Mouse (Mus musculus): ENCODE measurements at regions not wholly inside any gene's neighbourhood (a gene's known extent, or its start where the extent isn't known, plus 50 kb on each side); places are given as distances from the start of the nearest gene placed in this dataset.
"Not testable (repeated sequence)": the region's sequence is repeated elsewhere in the genome, so short reads cannot be mapped to it uniquely, and the experiment has no call there.

DNA sequence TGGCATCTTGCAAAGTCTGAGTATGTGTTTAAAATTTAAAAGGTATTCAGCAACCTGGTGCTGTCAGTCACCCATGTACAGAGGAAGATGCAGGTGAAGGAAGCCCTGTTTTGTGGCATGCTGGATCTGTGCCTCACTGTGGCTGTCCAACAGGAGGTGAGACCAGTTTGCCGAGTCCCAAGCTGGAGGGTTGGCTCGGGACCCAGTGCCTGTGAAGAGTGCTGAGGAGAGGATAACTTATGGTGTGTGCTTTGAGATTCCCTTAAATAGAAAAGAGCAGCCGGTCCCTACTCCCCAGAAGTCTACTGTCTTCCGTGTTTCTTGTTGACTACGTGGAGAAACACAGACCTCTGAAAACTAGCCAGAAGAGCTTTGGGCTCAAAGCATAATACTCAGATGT is 396.3 kb upstream of the Id2 start:
- in situ Hi-C loops (cut with MboI; ENCODE audit: low sequenced_read_pairs): no loop called here

DNA sequence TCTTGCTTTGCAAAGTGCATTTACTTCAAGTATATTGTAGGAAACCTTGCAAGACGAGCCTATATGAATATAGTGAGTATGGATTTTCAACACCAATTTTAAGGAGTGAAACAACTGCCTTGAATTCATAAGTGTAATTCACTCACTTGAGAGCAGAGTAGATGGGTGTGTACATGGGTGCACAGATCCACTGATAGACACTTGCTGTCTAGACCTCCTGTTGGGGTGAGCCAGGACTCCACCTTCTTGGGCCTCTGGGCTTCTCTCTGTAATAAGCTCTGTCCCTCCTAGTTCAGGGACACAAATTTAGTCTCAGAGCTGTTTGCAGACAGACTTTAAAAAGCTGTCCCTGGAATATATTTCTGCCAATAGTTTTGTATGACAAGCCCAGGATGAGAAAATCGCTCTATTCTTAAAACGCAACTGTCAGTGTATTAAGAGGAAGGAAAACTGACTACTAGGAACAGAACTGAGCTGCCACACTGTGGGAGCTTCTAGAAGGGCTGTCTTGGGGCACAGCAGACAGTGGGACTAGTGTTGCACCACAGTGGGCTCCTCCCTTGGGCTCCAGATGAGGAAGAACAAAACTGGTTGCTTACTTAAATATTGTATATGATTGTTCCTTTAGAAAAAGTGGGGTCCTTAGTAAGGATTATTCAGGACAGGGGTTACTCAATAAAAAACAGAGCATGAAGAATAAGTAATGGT is 395.7 kb upstream of the Id2 start:
- in situ Hi-C loops (cut with MboI; ENCODE audit: low sequenced_read_pairs): no loop called here

DNA sequence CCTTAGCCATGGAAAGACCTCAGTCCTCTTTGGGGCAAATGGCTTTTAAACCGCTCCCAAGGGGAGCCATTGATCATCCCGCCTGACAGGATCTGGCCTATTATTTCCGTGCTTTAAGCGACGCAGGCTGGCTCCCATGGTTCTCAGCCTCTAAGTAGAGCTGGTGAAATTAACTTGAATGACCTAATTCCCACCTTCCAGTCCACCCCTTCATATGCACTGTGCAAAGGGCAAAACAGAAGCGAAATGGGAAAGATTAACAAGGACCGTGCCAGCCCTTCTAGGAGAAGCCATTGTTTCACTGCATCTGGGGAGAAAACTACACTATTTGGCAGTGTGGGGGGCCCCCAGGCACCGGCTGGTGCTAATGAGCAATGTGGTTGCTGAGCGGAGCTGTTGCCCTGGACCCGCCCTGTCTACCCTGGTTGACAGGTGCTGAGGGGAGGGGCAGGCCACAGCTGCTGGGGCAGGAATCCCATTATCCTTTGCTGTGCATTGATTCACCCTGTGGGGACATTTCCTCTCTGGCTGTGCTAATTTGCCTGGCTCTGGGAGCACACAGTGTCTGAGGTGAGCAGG is 378.3 kb upstream of the Id2 start:
- in situ Hi-C loops (cut with MboI; ENCODE audit: low sequenced_read_pairs): no loop called here

DNA sequence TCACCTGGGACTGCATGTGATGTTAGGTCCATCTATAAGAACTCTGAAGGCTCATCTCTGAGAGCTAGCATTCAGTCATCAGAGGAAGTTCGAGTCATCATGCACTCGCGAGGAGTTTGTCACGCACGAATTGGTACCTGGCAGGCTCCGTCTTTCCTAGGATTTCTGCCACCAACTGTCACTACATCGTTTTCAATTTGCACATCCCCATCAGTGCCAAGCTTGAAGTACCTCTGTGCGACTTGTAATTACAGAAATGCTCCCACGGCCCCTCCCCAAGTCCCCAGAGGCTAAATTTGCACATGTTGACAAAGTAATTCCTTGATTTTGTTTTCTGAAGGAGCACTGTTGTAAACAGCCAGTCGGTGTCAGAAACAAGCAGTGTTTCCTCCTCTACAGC is 372.2 kb upstream of the Id2 start:
- in situ Hi-C loops (cut with MboI; ENCODE audit: low sequenced_read_pairs): no loop called here

DNA sequence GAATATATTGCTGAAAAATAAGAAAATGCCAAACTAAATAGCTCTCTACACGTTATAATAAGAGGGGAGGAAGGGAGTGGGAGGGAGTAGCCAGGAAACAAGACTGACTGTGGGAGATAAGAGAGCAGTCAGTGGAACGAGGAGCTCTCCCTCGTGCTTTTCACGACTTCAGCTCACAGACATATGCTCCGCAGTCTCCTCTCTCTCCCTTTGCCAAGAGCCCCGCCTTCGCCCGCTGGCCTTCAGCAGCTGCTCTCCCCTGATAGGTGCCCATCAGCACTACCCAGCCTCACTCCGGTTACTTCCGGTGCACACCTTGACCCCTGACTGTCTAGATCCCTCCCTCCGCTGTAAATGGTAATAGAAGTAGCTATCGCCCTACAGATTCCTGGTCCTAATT is 370.8 kb upstream of the Id2 start:
- in situ Hi-C loops (cut with MboI; ENCODE audit: low sequenced_read_pairs): no loop called here

DNA sequence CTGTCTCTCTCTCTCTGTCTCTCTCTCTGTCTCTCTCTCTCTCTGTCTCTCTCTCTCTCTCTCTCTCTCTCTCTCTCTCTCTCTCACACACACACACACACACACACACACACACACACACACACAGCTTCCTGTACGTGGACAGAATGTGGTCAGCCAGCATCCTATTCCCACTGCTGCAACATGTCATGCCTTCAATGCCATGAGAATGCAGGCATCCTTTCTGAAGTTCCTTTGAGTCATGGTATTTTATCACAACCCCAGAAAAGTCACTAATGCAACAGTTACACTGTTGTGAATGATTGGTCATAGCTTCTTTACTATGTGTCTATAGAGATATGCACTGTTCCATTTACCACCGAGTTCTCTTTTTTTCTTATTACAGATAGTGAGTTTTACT is 365.8 kb upstream of the Id2 start:
- in situ Hi-C loops (cut with MboI; ENCODE audit: low sequenced_read_pairs): not testable (repeated sequence)

DNA sequence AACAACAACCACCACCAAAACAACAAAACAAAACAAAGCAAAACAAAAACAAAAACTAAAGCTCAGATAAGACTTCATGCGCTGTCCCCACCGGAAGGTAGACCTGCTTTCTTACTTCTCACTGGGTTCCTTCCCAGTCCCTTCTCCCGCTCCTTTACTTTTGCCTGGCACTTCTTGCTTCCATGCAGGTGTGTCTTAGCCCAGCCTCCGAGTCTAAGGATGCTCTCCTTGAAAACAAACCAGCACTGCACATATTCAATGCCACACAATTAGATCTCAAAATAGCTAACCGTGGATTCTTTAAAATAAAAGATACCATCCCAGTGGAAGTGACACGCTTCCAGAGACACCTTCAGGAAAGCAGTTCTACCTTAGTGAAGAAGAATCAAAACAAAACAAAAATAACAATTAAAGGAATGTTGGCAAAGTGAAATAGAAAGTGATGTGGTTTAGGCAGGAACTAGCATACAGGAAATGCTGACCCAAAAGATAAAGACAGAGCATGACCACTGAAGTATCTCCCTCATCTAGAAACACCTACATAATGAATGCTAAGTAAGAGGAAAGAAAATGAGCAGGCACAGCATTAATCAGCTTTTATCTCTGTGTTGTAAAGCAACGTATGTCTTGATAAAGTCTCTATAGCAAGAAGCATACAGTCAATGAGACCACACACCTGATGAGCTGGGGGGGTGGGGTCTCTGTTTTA is 358.5 kb upstream of the Id2 start:
- in situ Hi-C loops (cut with MboI; ENCODE audit: low sequenced_read_pairs): no loop called here

DNA sequence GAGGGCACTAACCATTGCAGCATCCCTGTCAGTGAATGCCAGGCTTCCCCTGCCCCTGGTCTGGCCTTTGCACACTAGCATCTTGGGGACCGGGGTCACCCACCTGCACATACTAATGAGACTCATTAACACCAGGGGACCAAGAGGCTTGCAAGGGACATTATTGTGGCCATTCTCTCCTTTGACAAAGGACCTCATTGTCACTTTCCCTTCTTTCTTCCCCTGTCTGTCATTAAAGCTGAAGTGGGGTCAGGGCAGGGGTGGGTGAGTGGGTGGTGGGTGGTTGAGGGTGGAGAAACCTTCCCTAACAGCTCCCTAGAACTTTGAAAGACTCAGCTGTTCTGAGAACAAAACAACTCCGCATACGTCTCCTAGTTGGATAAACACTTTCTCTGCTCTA is 356.4 kb upstream of the Id2 start:
- in situ Hi-C loops (cut with MboI; ENCODE audit: low sequenced_read_pairs): no loop called here

DNA sequence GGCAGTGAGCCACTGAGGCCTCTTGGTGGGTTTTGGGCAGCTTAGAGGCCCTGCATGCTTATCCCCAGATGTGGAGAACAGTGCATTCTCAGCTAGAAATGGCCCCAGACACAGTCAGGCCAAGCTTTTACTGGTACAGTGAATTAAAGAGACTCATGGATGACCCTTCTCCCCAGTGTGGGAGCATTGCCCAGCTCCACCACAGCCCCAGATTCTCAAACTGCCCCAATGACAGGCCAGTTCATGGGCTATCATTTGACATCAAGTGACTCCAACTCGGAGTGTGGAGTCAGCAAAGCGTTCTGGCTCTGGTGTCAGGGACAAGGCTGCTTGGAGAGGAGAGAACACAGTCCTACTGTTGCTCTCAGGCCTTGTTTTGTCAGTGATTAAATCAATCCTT is 354.2 kb upstream of the Id2 start:
- in situ Hi-C loops (cut with MboI; ENCODE audit: low sequenced_read_pairs): no loop called here

DNA sequence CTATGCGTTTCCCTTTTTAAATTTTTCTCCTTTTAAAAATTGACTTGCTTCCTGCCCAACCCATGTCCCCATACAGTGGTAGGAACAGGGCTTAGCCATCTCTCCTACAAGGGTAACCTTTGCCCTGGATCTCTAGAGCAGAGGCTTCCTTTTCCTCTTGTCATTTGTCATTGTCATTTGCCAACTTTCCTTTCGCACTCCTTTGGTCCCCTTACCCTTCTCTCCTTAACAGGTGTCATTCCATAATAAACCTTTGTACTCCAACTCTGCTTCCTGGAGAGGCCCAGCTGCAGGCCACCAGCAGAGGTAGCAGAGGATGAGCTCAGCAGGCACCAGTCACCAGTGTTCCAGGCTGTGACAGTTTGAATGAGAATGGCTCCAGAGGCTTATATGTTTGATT is 347.4 kb upstream of the Id2 start:
- in situ Hi-C loops (cut with MboI; ENCODE audit: low sequenced_read_pairs): no loop called here

DNA sequence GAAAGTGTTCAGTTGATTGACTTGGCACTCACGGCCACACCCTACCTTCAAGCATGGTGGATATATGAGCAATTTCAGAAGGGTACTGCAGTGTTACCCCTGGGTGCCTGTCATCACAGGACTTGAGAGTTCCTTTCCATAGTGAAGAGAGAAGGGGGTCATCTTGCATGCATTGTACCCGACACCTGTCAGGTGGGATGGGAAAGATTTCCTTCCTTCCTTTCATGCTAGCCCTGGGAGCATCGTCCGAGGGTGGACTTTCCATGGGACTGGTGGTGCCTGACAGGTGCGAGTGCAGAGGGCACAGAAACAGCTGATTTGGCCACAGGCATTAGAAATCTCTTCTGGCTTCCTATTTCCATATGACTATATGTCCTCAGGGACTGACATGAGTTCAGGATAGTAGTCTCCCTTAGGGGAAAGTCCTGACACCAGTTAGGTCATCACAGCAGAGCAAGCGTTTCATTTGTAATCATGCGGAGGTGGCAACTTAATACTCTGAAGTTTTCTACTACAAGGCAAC is 342.1 kb upstream of the Id2 start:
- in situ Hi-C loops (cut with MboI; ENCODE audit: low sequenced_read_pairs): no loop called here

DNA sequence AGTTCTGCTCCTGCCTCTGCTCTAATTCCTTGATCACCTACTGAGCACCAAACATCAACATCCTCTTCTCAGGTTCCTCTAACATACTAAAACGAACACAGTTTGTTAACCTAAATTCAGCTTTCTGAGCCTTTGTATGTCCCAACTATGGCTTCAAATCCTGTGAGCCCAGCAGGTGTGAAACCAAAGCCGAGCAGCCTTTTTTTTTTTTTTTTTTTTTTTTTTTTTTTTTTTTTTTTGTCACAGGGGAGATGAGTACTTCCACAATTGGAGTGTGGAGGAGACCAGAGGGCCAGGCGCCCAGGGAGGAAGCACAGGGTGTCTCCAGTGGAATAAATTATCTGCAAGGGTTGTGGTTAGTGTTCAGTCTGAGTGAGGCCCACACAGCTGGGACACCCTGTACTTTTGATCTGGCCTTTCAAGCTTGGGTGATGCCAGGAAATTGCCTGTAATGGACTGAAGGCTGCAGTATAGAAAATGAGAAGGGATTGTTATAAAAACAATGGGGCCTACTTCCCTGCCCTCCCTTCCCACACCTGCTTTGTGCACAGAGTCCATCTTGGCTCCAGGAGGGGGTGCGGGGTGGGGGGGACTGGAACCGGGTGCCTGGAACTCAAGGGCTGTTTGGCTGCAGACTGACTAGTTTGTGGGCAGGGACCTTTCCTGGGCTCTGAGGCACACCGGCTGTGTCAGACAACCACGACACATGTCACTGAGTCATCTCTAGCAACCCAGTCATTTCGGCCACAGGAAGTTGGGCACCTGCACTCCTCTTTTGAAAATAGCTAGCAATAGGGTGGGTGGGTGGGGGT is 341.5 kb upstream of the Id2 start:
- in situ Hi-C loops (cut with MboI; ENCODE audit: low sequenced_read_pairs): no loop called here

DNA sequence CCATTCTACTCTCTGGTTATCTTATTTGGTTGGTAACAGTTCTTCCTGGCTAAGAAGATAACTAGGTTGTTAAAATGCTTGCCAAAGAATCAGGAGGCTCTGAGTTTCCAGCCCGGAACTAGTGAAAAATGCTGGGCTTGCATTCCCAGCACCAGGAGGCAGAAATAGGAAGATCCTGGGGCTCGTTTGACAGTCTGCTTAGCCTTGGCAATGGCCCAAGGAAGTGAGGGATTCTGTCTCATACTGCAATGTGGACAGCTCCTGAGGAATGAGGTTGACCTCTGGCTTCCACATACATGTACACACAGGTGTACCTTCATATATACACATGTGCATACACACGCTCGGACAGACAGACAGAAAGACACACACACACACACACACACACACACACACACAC is 340.6 kb upstream of the Id2 start:
- in situ Hi-C loops (cut with MboI; ENCODE audit: low sequenced_read_pairs): no loop called here

DNA sequence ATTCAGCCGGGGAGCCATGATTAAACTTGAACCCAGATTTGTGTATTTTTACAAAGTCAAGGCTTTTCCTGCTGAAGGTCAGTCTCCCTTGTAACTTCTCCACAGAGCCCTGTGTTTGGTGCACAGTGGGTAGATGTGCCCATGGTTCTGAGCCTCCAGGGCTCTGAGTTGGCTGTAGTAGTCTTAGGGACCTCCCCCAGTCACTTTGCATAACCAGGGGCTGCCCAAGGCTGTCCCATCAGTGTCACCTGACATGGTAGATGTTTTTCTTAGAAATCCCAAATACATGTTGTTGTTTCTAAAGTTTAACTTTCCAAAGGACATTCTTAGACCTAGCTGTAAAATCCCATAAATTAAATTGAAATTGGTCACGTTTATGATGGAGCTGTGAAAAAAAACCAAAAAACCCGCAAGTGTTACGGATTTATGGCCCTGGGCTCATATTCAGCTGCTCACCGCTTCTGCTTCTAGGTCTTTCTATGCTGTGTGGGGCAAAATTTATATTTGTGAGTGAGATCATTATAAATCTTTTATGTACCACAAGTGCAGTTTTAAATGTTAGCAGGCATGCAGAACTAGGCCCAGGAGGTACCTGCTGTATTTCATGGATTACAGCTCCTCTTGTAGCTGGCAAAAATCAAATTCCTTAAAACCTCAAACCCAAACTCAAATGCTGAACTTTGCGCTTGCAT is 339.4 kb upstream of the Id2 start:
- in situ Hi-C loops (cut with MboI; ENCODE audit: low sequenced_read_pairs): no loop called here

DNA sequence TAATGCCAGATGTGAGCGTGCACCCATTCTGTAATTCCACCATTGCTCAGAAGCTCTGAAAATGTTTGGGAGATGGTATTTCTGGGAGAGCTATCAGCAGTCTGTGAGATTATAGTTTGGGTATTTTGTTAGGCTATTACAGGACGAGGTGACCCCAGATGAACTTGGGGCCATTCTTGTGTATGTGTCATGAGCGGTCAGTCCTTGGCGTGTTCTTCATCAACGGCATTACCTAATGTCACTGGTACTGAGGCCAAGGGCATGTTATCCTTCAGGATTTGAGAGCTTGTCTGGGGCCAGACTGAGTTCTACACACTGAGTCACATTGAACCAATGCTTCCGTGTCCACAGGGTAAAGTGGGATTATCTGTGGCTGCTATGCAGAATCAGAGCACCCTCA is 335.9 kb upstream of the Id2 start:
- in situ Hi-C loops (cut with MboI; ENCODE audit: low sequenced_read_pairs): no loop called here

DNA sequence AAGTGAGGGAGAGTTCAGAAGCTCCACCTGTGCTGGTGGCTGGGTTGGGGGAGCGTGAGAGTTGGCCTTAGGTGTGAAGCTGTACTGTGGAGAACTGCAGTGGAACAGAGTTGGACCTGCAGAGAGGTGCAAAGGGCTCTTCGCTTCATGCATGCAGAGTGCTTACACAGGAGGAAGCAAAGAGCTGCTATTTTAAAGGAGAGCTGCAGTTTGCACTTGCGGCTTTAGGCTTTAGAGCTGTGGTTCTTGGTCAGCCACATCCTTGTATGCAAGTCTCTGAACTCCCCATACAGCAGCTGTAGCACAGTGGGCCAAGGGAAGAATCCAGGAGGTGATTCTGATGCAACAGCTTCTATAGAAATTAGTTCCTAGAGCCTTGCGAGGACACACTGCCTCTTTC is 334.0 kb upstream of the Id2 start:
- in situ Hi-C loops (cut with MboI; ENCODE audit: low sequenced_read_pairs): no loop called here

DNA sequence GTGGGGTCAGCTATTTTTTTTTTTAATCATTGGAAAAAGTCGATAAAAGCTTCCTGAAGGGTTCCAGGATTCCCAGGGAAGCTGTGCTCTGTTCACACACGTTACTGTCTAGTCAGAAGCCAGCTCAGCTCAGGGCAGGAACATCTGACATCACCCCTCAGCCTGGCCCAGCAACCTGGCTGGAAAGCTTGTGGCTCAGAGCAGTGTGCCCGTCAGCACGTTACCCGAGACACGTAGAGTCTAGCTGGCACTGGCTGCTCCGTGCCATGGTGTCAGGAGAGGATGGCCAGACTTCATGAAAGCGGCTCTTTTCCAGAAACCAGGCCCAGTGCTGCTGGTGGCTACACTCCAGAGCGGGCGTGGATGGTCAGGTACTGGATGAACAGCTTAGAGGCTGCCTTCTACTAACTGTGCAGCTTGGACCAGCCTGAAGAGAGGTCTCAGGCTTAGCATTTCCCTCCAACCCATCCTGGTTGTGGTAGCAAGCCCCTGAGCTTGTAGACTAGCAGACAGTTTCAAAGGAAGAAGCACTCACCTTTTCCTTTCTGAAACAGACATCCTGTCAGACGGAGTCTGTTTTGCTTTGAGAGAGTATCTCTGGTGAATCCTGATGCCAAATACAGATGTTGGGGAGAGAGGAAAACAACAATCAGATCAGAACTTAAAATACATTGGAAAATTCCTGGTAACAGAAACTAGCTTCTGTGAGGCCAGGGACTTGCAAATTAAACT is 331.1 kb upstream of the Id2 start:
- in situ Hi-C loops (cut with MboI; ENCODE audit: low sequenced_read_pairs): no loop called here

DNA sequence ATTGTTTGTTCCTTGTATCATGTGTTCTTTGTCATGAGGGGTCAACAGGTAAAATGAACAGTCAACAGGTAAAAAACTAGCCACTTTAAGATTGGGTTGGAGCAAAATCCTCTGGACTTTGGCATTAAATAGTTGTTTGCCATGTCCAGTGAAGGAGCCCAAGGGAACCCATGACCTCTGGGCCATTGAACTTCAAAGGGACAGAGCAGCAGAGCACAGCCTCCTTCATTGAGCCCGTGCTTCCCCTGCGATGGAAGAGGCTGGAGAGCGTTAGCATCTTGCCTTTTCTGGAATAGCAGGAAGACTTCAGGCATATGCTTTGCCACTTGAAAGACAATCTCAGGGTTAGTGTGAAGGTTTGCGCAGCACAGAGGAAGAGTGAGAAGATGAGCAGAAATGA is 320.4 kb upstream of the Id2 start:
- in situ Hi-C loops (cut with MboI; ENCODE audit: low sequenced_read_pairs): no loop called here

DNA sequence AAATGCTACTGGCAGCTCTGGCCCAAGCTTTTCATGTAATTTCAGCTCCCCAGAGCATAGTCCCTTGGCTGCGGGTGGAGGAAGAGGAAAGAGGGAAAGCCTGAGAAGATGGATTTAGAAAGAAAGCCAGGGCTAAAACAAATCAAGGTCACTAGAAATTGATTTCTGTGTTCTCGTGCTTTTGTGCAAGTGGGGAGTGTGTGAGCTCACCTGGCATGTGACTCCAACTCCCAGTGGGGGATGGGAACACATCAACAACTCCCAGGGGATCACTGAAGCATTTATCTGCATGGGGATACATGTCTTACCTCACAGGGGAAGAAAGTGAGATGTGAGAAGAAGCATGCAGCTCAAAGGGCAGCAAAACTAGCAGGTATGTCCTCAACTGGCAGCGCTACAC is 319.6 kb upstream of the Id2 start:
- in situ Hi-C loops (cut with MboI; ENCODE audit: low sequenced_read_pairs): no loop called here

DNA sequence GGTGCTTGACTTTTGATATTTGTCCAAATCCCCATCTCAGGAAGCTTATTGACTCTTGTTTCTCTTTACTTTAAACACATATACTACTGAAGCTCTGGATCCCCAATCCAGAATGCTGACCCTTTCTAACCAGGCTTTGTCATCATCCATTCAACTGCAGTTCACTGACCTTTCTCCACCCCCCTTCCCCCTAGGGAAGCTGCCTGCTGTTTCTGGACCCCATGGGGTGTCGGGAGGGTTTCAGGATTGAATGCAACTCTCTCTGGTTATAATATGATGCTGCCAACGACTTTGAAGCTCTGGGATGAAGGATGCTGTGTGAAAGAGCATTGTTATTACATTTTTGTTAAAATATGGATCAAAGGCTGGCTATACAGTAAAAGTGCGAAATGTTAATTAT is 318.7 kb upstream of the Id2 start:
- in situ Hi-C loops (cut with MboI; ENCODE audit: low sequenced_read_pairs): no loop called here
